Mouse (Mus musculus) neural tube, embryonic 12.5 days (tissue): ENCODE results near the gene Tmem201. TPM values are rescaled to one million over a fixed set of nuclear protein-coding genes. Genes with fewer than 3 reads are reported as not detected.

ENCODE experiments used
- ATAC-seq: fragments of 200-750 bp; cut with Nextera tagmentation; 2 replicates; pipeline ENCODE4 v1.8.0; 2017; ENCODE audit warnings: low read depth, mild to moderate bottlenecking, moderate TSS enrichment, moderate library complexity; ENCODE audit not compliant: low FRiP score
- H3K27ac ChIP-seq: fragments of 300-500 bp; sonication (generic); 2 replicates; pipeline ENCODE4 v1.5.1; 2016
- H3K27me3 ChIP-seq: fragments of 300-500 bp; sonication (generic); replicated peaks from 2 replicates; pipeline ENCODE4 v1.6.1; 2016; ENCODE audit warnings: mild to moderate bottlenecking
- H3K36me3 ChIP-seq: fragments of 300-500 bp; sonication (generic); 2 replicates; pipeline ENCODE4 v1.6.1; 2016; ENCODE audit warnings: mild to moderate bottlenecking
- H3K4me1 ChIP-seq: fragments of 300-500 bp; sonication (generic); 2 replicates; pipeline ENCODE4 v1.6.1; 2016
- H3K4me2 ChIP-seq: fragments of 300-500 bp; sonication (generic); replicated peaks from 2 replicates; pipeline ENCODE4 v1.6.1; 2016; ENCODE audit warnings: mild to moderate bottlenecking
- H3K4me3 ChIP-seq: fragments of 300-500 bp; sonication (generic); 2 replicates; pipeline ENCODE4 v1.5.1; 2016
- H3K9ac ChIP-seq: fragments of 300-500 bp; sonication (generic); 2 replicates; pipeline ENCODE4 v1.6.1; 2016; ENCODE audit warnings: mild to moderate bottlenecking
- H3K9me3 ChIP-seq: fragments of 300-500 bp; sonication (generic); 2 replicates; pipeline ENCODE4 v1.6.1; 2016; ENCODE audit warnings: mild to moderate bottlenecking
- WGBS: fragments of 180-500 bp; shearing (Covaris S2); methylation state at CpG from one replicate; pipeline ENCODE4 v1.1.7; 2016; 5-methylcytosine and 5-hydroxymethylcytosine counted together
- polyA plus RNA-seq: library from polyadenylated mRNA; unstranded; fragments of >200 nt; fragmentation: Nextera tagmentation; extraction: Ambion mirVana; gene quantifications from 2 replicates; pipeline ENCODE4 v1.2.1, GENCODE M21; 2016

The Tmem201 gene
- polyA plus RNA-seq, 1 experiment from 2014 or later = 41.4 TPM

- Histone ChIP-seq H3K36me3 (peaks cover 74% of the 10 kb centered on the region), H3K4me2 (no peak overlapping the region), H3K27ac (no peak overlapping the region), H3K4me1 (peaks cover 15% of the 10 kb centered on the region), H3K27me3 (no peaks in the 10 kb centered on the region), H3K9ac (no peak overlapping the region), H3K9me3 (no peaks in the 10 kb centered on the region), H3K4me3 (no peak overlapping the region)
- no peak for ATAC-seq
- WGBS = 98% methylated on average over 5 of the region's 5 CpGs
Observed at GRCm38 (mm10) chr4:149727636-149728035, 10.2 kb downstream of the Tmem201 start.

- Histone ChIP-seq H3K9me3 (no peaks in the 10 kb centered on the region), H3K4me1 (peaks cover 16% of the 10 kb centered on the region), H3K27ac (no peak overlapping the region), H3K36me3 (peaks cover 72% of the 10 kb centered on the region), H3K4me2 (no peak overlapping the region), H3K27me3 (no peaks in the 10 kb centered on the region), H3K9ac (no peak overlapping the region), H3K4me3 (no peak overlapping the region)
- 76% methylated on average over 15 of the region's 15 CpGs for WGBS
- no peak for ATAC-seq
Observed at GRCm38 (mm10) chr4:149725661-149726350, 12.0 kb downstream of the Tmem201 start.

GRCm38 (mm10) chr4:149724916-149725470, 12.9 kb downstream of the Tmem201 start:
- H3K36me3 ChIP-seq = peaks cover 74% of the 10 kb centered on the region
- ATAC-seq = no peak
- H3K4me1 ChIP-seq = peaks cover 16% of the 10 kb centered on the region
- H3K4me3 ChIP-seq = no peak overlapping the region
- no peaks in the 10 kb centered on the region for H3K27me3 ChIP-seq
- WGBS = 91% methylated on average over 17 of the region's 17 CpGs
- no peak overlapping the region for H3K27ac ChIP-seq
- H3K9me3 ChIP-seq = no peaks in the 10 kb centered on the region
- H3K4me2 ChIP-seq = no peak overlapping the region
- no peak overlapping the region for H3K9ac ChIP-seq

- Histone ChIP-seq H3K4me1 (peaks cover 12% of the 10 kb centered on the region), H3K36me3 (peaks cover 73% of the 10 kb centered on the region), H3K9me3 (no peaks in the 10 kb centered on the region), H3K27ac (0 out of 2 replicates have a peak overlapping the region, but pooled peaks have one; percentile 7), H3K27me3 (no peaks in the 10 kb centered on the region), H3K4me3 (no peak overlapping the region), H3K9ac (no peak overlapping the region), H3K4me2 (no peak overlapping the region)
- 81% methylated on average over 17 of the region's 17 CpGs for WGBS
- ATAC-seq = no peak
Observed at GRCm38 (mm10) chr4:149723855-149724731, 13.8 kb downstream of the Tmem201 start.

GRCm38 (mm10) chr4:149723021-149723390, 14.8 kb downstream of the Tmem201 start:
- Histone ChIP-seq H3K4me2 (no peak overlapping the region), H3K9me3 (no peaks in the 10 kb centered on the region), H3K27ac (no peak overlapping the region), H3K4me3 (no peak overlapping the region), H3K9ac (no peak overlapping the region), H3K27me3 (no peaks in the 10 kb centered on the region), H3K4me1 (peaks cover 11% of the 10 kb centered on the region), H3K36me3 (peaks cover 77% of the 10 kb centered on the region)
- no peak for ATAC-seq
- WGBS = 73% methylated on average over 12 of the region's 12 CpGs

GRCm38 (mm10) chr4:149722104-149723020, 15.5 kb downstream of the Tmem201 start:
- Histone ChIP-seq H3K9ac (no peak overlapping the region), H3K27ac (no peak overlapping the region), H3K4me1 (peaks cover 11% of the 10 kb centered on the region), H3K4me2 (no peak overlapping the region), H3K36me3 (peaks cover 77% of the 10 kb centered on the region), H3K4me3 (no peak overlapping the region), H3K9me3 (no peaks in the 10 kb centered on the region), H3K27me3 (no peaks in the 10 kb centered on the region)
- WGBS = 85% methylated on average over 24 of the region's 24 CpGs
- no peak for ATAC-seq

GRCm38 (mm10) chr4:149721163-149721562, 16.7 kb downstream of the Tmem201 start:
- H3K4me1 ChIP-seq = peaks cover 11% of the 10 kb centered on the region
- H3K4me3 ChIP-seq = no peak overlapping the region
- H3K4me2 ChIP-seq = no peak overlapping the region
- no peak overlapping the region for H3K9ac ChIP-seq
- H3K36me3 ChIP-seq = peaks cover 77% of the 10 kb centered on the region
- no peak for ATAC-seq
- no peaks in the 10 kb centered on the region for H3K9me3 ChIP-seq
- no peaks in the 10 kb centered on the region for H3K27me3 ChIP-seq
- no peak overlapping the region for H3K27ac ChIP-seq
- 86% methylated on average over 8 of the region's 8 CpGs for WGBS

- ATAC-seq = no peak
- Histone ChIP-seq H3K9ac (no peak overlapping the region), H3K4me2 (no peak overlapping the region), H3K4me3 (no peak overlapping the region), H3K27me3 (no peaks in the 10 kb centered on the region), H3K27ac (no peak overlapping the region), H3K9me3 (no peaks in the 10 kb centered on the region), H3K4me1 (peaks cover 11% of the 10 kb centered on the region), H3K36me3 (peaks cover 79% of the 10 kb centered on the region)
- WGBS = 86% methylated on average over 6 of the region's 6 CpGs
Observed at GRCm38 (mm10) chr4:149719686-149720085, 18.2 kb downstream of the Tmem201 start.

- H3K27me3 ChIP-seq = no peaks in the 10 kb centered on the region
- no peak overlapping the region for H3K9ac ChIP-seq
- H3K4me3 ChIP-seq = no peak overlapping the region
- H3K9me3 ChIP-seq = no peaks in the 10 kb centered on the region
- no peak overlapping the region for H3K27ac ChIP-seq
- H3K36me3 ChIP-seq = peaks cover 49% of the 10 kb centered on the region
- H3K4me2 ChIP-seq = no peak overlapping the region
- H3K4me1 ChIP-seq = no peaks in the 10 kb centered on the region
- WGBS = 77% methylated on average over 3 of the region's 3 CpGs
- no peak for ATAC-seq
Observed at GRCm38 (mm10) chr4:149714542-149714941, 23.3 kb downstream of the Tmem201 start.

- 21% methylated on average over 7 of the region's 7 CpGs for WGBS
- peaks cover 23% of the 10 kb centered on the region for H3K36me3 ChIP-seq
- no peak for ATAC-seq
- no peak overlapping the region for H3K4me3 ChIP-seq
- H3K27ac ChIP-seq = no peak overlapping the region
- H3K4me2 ChIP-seq = 0 out of 2 replicates have a peak overlapping the region, but pooled peaks have one; percentile 32
- H3K27me3 ChIP-seq = no peaks in the 10 kb centered on the region
- H3K9me3 ChIP-seq = no peaks in the 10 kb centered on the region
- H3K4me1 ChIP-seq = no peaks in the 10 kb centered on the region
- no peak overlapping the region for H3K9ac ChIP-seq
Observed at GRCm38 (mm10) chr4:149711955-149712354, 25.9 kb downstream of the Tmem201 start.

- H3K9ac ChIP-seq = no peak overlapping the region
- no peak overlapping the region for H3K4me2 ChIP-seq
- H3K9me3 ChIP-seq = no peaks in the 10 kb centered on the region
- 92% methylated on average over 5 of the region's 5 CpGs for whole genome bisulfite sequencing
- no peak for ATAC-seq
- H3K36me3 ChIP-seq = peaks cover 18% of the 10 kb centered on the region
- H3K27me3 ChIP-seq = no peaks in the 10 kb centered on the region
- no peak overlapping the region for H3K27ac ChIP-seq
- no peaks in the 10 kb centered on the region for H3K4me1 ChIP-seq
- H3K4me3 ChIP-seq = no peak overlapping the region
Observed at GRCm38 (mm10) chr4:149711485-149711884, 26.4 kb downstream of the Tmem201 start.
